Mouse (Mus musculus) c-Kit-positive CD71-positive TER-119-positive erythroid progenitor cells, embryonic 14.5 days (primary cell): ENCODE data around the gene Tesc.

Source experiments
- DNase-seq: peaks from one replicate; pipeline ENCODE4 v3.0.0-alpha.2; 2013; ENCODE audit warnings: low spot score

The Tesc gene

DNA sequence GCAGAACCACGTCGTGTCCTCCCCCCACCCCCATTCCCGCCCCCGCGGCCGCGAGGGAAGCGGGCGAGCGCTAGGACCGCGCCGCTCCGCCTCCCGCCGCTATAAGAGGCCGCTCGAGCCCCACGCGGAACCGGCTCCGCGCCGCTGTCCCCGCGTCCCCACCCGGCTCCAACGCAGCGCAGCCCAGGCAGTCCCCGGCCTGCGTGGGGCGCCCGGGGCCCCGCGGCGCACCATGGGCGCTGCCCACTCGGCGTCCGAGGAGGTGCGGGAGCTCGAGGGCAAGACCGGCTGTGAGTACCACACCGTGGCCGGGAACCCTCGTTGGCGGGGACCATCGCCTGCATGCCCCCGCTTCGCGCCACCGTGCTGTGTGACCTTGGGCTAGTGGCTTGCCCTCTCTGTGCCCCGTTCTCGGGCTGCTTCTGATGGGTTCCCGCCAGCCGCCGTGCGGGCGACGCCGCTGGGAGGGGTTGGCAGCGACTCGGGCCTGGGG is at the start of gene Tesc:
Gene Tesc (plus strand): TSS at position 46 of the 493 bp plus-strand sequence.
- DNase-seq: no peak

DNA sequence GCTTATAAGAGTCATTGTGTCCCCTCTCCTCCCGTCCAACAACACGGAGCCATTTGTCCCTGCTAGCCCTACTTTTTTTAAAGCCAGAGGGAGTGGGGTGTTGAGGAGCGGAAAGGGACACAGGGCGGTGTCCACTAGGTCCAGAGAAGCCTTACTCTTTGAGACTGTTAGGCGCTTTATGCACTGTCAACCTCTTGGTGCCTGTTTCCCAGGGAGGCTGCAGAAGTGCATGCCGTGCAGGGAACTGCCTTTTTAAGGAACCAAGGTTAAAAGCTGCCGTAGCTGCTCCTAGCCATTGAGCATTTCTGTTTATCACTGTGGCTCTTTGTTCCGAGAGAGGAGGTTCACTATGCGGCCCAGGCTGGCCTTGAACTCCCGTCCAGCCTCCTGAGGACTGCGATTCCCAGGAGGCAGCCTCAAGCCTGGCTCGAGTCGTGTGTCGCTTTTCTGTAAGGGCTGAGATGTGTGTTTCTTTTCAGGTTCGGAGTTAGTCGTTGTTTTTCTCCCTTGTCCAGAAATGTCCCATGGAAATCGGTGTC is 49.3 kb upstream of the Tesc start:
- DNase-seq: no peak

GRCm38 (mm10) chr5:117979082-117979481 is 48.5 kb upstream of the Tesc start:
- DNase-seq: no peak

GRCm38 (mm10) chr5:117980921-117981320 is 46.6 kb upstream of the Tesc start:
- DNase-seq: no peak

DNA sequence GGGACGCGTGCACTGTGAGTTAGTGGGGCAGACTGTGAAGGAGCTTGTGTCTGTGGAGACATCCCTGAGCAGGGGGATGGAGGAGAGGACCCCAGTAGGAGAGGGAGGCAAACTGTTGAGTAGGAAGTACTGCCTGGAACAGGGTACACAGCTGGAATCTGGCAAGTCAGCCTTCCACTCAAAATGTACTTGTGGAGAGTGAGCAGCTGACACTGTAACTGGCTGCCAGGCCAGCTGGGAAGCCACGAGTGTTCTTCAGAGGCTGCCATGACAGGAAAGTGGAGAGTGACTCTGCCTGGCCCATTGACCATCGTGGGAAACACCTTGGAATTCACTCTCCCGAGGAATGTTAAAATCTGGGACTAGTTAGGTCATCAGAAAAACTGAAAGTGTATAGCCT is 45.6 kb upstream of the Tesc start:
- DNase-seq: no peak

DNA sequence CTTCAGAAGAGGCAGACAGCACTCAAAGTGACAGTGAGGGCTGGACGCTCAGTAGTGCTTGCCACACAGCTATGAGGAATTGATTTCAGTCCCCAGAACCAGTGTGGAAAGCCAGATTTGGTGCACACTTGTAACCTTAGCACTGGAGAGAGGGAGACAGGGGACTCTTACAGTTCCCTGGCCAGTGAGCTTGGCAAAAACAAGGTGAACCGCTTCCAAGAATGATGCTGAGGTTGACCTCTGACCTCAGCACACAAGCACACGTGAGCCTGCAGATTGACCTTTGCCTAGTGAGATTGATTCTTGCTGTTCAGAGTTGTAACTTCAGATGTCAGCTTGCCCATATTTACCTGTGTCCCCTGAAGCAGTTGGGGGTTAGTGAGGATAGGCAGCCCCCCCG is 41.2 kb upstream of the Tesc start:
- DNase-seq: no peak

DNA sequence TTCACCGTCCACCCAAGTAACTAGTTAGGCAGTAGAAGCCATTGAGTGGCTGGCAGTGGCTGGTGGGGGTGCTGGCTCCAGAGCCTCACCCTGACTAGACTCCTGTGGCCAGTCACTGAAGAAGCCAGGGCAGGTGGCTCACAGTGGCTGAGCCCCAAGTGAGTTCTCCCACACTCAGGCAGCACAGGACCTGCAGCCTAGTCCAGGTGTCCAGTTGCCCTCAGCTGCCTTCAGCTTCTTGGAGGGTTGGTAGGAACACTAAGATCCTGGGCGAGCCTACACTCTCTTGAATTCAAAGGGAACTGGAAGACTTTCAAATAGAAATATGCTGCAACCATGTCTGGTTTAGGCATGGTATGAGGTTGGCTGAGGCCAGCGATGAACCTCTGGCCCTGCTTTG is 39.7 kb upstream of the Tesc start:
- DNase-seq: no peak

DNA sequence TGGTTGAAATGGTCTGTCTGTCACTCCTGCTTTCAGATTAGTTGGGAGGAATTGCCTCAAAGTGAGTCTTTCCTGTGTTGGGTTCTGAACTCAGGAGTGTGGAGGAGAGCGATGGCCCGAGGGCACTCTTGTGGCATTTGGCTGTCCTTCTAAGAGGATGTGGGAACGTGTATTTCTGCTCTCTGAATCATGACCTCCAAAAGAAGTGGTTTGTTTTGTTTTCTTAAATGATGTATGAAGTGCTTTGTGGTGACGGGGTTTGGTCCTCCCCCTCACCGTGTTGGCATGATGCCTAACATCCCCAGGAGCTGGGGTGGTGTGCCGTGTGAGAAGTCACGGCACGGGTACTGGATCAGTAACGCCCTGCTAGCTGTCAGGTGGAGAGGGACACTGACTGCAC is 39.2 kb upstream of the Tesc start:
- DNase-seq: no peak

GRCm38 (mm10) chr5:117989773-117990172 is 37.8 kb upstream of the Tesc start:
- no peak for DNase-seq

DNA sequence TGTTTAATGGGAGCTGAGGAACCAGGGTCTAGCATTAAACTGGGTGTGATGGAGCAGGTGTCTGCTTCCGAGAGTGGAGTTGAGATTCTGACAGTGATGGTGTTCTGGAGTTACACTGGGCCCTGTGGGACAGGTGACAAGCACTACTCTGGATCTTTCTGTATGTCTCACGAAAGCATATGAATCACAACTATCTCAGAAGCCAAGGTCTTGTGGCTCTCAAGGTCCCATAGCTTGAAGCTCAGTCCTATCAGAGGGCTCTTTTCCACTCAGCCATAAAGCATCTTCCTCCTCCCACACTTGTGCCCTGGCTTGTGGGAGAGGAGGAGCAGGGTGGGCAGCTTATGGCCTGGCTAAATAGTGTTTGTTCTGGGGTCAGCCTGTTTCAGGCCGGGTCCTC is 36.6 kb upstream of the Tesc start:
- DNase-seq: no peak

DNA sequence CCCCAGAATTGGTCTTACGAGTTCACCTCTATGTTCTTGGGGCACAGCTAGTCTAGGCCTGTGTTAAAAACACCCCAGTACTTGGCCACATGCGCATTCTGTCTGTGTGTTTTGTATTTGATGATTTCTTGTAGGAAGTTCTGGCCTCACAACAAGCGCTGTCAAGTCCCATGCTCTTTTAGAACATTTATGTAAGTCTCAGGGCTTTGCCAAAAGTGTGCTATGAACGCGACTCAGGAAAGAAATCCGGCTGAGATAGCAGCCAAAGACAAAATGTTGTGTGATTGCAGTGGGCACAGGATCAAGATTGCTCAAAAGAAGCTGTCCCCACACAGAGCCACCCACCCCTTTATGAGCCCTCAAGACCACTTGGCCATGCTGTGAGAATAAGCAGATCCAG is 34.0 kb upstream of the Tesc start:
- DNase-seq: no peak

- no peak for DNase-seq
Observed at GRCm38 (mm10) chr5:117995372-117995901, 32.1 kb upstream of the Tesc start.

GRCm38 (mm10) chr5:117995911-117996310 is 31.6 kb upstream of the Tesc start:
- no peak for DNase-seq

DNA sequence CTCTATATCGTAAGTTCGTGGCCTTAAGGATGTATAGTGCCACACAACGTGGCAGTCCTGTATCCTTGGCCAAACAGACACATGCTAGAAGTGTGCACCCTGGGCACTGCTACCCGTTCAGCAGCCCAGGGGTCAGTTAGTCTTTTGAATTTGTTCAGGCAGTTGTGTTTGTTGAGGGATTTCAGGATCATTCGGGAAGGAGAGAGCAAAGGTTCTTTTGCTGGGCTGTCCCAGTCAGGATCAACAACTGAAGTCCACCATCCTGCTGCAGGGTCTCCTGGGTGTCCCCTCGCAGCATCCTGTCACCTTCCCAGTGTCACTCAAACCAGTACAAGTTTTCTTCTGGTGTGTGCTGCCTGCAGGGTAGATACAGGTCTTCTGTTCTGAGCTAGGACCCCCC is 31.0 kb upstream of the Tesc start:
- DNase-seq: no peak

DNA sequence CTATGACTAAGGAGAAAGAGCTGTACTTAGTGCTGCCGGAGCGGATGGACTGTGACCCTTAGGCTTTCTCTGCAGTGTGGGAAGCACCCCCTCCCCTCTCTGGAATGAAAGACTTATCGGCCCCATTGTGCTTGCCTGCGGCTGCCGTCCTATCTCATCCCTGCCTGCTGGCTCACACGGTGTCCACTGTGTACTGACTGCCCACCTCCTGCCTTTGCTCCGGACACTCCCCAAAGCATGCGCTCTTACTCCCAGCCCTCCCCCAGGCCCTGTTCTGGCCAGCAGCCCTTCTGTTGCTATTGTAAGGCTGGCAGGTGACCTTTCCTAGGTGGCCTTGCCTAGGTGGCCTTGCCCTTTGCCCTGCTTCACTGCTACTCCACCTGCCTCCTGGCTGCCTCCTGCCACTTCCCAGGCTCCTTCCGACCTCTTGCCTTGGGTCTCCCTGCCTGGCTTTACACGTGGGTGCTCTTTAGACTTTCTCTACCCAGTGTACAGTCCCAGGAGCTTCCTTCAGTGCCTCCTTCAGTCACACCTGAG is 30.0 kb upstream of the Tesc start:
- no peak for DNase-seq

- DNase-seq: no peak
Observed at GRCm38 (mm10) chr5:117999061-117999460, 28.5 kb upstream of the Tesc start.

DNA sequence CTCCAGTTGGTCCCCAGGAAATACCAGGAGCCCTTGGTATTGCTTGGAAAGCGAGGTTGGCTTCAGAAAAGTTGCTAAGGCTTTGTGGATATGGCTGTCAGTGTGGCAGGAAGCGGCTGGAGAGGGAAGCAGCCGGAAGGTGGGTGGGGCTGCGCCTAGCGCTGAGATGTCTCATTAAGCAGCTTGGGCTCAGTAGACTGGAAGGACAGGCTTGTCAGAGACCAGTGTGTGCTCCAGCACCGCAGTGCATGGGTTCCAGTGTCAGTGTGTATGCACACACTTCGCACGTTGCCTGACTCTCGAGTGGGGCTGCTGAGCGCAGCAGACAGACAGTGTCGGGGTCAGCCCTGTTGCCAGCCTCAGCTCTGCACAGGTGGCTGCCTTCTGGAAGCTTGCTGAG is 28.0 kb upstream of the Tesc start:
- DNase-seq: no peak

- peak; percentile 21 for DNase-seq
Observed at GRCm38 (mm10) chr5:118002059-118002458, 25.5 kb upstream of the Tesc start.

GRCm38 (mm10) chr5:118004619-118005018 is 22.9 kb upstream of the Tesc start:
- DNase-seq: peak; percentile 26

DNA sequence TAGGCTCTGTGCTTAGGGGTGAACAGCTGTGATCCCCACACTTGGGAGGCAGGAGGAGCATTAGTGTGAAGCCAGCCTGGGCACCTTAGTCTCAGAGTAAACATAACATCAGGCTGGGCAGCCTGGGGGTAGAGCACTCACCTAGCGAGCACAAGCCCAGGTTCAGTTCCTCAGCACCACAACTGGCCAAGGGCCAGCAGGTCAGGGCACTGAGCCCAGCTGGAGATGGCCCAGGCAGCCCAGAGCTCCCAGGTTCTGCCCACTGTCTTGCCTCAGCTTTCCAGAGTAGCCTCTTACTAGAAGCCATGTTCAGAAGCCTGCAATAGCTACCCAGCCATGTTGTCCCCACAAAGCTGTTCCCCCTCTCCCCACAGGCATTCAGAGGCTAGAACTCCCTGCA is 21.8 kb upstream of the Tesc start:
- no peak for DNase-seq

DNA sequence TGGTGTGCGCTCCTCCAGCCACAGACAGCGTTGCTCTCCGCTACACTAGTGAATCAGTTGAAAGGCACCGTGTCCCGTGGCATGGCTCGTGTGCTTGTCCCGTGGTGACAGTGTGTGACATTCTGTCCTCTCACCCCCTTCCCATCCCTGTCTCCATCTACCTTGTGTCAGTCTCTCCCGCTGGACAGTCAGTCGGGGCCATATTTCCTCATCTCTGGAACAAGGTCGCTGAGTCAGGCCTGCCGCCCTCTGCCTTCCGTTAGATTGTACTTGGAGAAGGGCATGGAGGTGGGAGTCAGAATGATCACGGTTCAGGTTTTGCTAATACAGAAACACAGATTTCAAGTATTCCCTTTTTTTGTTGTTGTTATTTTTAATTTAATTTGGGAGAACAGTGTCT is 19.2 kb upstream of the Tesc start:
- DNase-seq: no peak

GRCm38 (mm10) chr5:118010872-118011271 is 16.7 kb upstream of the Tesc start:
- DNase-seq: no peak

- no peak for DNase-seq
Observed at GRCm38 (mm10) chr5:118011796-118012195, 15.7 kb upstream of the Tesc start.

- no peak for DNase-seq
Observed at GRCm38 (mm10) chr5:118015028-118015427, 12.5 kb upstream of the Tesc start.
